Mouse (Mus musculus): Measurements from ENCODE around the gene Idh3b. TPM values are rescaled to one million over a fixed set of nuclear protein-coding genes. Genes with fewer than 3 reads are reported as not detected.

Idh3b gene
- total RNA-seq (2021) = 100 to 1,000 TPM; 811 to 856 TPM
- long read RNA-seq, experiment 1, transcript Idh3b-201 (12 exons, 1,616 nt) = major isoform, 11 of 863 reads
- long read RNA-seq, experiment 1, partial matches to known transcripts = 130 of 863 reads
- long read RNA-seq, experiment 1, other reads (novel, unspliced or antisense) = 722 of 863 reads
- long read RNA-seq, experiment 2, transcript Idh3b-201 (12 exons, 1,616 nt) = major isoform, 24 of 550 reads
- long read RNA-seq, experiment 2, partial matches to known transcripts = 126 of 550 reads
- long read RNA-seq, experiment 2, other reads (novel, unspliced or antisense) = 400 of 550 reads

- peak; percentile 93 to 94 for DNase-seq
These were observed at the start of gene Idh3b for GRCm38 (mm10) chr2:130283854-130284654. Gene Idh3b (minus strand): TSS chr2:130284547.

DNA sequence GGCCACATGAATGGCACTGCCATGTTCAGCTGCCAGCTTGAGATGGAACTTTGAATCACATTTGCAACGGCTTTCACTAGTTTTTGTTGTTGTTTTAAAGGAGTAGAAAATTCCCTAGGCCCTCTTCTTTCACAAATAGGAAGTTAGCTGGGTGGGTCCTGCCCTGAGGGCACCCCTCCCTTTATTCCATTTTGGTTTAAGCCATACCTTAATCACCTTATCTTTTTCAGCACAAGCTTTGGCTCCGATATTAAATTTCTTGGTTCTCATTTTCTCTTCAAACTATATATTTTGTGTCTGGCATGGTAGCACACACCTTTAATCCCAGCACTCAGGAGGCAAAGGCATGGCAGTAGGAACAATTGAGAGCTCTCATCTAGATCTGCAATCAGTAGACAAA is 45.2 kb upstream of the Idh3b start:
- no peak for DNase-seq

GRCm38 (mm10) chr2:130327057-130327456 is 42.7 kb upstream of the Idh3b start:
- no peak for DNase-seq

GRCm38 (mm10) chr2:130303014-130303413 is 18.7 kb upstream of the Idh3b start:
- DNase-seq = no peak

DNA sequence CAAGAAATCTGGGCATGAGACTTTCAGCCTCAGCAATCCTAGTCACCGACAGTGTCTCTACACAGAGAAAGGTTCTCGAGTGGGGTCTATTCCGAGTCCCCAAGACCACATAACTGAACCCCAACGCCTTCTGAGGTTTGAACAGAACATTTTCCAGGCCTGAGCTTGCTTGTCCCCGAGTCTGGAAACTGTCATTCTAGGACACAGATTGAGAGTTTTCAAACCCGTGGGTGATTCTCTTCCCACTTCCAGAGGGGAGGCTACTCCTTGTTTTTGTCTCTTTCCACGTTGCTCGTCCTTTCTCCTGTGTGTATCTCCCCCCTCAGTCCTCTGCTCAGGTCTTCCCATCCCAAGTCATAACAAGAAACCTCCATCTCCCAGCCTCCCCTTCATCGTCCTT is 13.2 kb upstream of the Idh3b start:
- no peak for DNase-seq

DNA sequence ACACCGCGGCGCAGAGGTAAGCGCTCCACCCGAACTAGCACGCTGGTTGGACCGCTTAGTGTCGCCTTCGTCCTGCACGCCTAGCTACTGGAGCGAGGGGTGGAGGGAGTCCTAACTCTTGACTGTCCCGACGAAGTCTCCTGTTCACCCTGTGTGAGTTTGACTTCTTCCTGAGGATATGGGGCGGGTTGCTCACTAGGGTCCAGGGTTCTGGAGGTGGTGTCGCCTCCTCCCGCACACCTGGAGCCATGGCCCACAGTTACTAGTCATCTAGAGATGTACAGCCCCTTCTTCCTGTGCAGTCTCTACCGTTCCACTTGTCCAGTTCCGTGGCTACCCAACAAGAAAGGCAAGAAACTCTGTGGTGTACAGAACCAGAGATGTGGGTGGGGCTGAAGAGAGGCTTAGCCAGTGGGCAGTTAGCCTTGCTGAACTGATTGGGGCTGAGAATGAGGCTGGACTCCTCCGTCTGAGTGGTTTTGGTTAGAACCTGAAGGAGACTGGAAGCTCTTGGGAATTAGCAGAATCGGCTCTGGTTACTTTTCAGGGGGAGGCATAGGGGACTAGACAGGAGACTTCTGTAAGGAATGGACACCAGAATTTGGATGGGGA is 11.9 kb upstream of the Idh3b start:
- no peak for DNase-seq

DNA sequence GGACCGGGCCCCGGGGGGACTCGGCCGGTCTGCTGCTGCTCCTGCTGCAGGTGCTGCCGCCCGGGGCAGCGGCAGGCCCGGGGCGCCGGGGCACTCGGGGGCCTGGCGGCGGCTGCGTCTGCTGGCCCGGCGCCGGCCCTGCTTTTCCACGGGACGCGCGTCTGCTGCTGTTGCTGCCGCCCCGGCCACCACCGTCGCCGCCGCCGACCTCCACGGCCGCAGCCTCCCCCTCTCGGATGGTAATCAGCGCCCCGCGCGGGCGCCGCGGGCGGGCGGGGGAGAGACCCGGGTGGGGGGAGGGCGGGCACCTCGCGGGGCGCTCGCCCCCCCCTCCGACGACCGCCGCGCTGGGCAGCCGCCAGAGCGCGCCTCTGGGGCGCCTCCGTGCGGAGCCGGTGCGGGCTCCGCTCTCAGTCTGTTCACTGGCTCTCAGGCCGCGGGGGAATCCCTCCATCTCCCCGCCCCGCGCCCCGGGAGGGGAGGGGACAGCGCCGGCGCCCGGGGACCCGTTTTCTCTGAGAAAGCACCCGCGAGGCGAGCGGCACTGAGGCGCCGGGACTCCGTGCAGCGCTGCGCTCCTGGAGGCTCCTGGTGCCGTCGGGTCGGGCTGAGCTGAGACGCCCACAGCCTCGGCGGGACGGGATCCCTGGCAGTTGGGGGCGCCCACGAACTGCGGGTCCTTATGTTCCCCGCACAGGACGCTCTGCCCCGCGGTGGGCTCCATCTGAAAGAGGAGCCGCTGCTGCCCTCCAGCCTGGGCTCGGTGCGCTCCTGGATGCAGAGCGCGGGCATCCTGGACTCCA is 11.2 kb upstream of the Idh3b start:
- DNase-seq = peak; percentile 39 to 49

GRCm38 (mm10) chr2:130294936-130295277 is 10.6 kb upstream of the Idh3b start, which contains the start of gene Ebf4:
Gene Ebf4 (plus strand): TSS chr2:130295169.
- peak; percentile 68 for DNase-seq

DNA sequence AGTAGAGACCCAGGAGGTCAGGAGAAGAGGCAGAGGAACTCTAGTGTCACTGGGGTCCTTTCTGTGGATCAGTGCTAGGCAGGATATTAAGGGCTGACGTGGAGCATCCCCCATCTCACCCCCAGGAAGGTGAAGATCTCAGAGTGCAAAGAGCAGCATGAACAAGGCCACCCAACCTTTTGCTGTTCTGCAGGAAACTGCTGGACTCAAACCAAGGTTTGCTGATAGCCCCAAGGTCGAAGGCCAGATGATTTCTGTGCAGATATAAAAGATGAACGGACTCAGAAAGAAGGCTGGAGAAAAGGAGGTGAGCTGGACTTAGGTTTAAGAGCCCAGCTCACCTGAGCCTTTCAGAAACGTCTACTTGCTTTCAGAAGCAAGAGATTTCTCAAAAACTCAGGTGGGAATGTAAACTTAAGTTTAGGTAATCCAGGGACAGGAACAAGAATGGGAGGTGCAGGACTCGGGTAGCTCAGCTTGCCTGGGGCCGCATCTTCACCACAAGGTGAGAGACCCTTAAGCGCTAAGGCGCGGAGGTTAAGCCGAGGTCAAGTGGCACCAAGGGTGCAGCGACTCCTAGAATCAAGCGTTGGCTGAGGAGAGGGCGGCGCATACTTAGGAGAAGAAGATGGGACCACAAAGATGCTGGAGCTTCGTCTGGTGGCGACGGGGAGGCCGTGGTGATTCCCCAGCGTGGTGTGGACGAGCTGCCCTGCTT is 10.0 kb upstream of the Idh3b start:
- DNase-seq = no peak

GRCm38 (mm10) chr2:130293486-130293885 is 9.1 kb upstream of the Idh3b start:
- peak in 1 of 2 experiments; percentile 35 for DNase-seq

DNA sequence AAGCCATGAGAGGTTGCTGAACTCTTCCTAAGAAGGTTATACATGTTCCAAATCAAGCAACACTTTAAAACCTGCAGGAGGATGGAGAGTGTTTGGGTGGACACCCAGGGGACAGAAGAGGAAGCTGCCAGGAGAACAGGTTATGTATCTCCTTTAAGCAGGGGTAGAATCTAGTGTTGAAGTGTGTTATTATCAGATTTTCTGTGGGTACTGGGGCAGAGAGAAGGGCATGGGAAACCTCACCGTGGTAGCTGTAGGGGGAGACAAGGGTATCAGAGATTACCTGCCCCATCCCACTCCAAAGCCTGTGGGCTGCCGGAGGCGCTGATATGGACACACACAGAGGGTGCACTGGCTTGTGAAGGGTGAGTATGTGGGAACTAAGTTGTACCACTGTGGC is 8.7 kb upstream of the Idh3b start:
- DNase-seq = no peak

DNA sequence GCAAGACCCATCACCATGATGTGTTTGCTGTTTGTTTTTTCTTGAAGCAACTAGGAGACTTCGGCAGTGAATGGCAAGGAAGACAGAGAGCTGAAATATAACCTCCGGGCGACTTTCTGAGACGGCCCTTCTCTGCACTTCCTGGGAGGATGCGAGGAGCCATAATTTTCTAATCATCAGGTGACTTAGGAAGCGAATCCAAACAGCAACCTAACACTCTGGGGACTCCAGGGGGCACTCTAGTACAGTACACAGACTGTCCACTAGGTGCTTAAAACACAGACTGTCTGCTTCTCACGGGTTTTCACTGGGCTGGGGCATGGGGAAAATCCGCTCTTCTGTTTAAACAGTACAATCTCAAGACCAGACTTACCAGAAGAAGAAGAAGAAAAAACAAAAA is 7.1 kb upstream of the Idh3b start:
- peak; percentile 64 to 76 for DNase-seq

DNA sequence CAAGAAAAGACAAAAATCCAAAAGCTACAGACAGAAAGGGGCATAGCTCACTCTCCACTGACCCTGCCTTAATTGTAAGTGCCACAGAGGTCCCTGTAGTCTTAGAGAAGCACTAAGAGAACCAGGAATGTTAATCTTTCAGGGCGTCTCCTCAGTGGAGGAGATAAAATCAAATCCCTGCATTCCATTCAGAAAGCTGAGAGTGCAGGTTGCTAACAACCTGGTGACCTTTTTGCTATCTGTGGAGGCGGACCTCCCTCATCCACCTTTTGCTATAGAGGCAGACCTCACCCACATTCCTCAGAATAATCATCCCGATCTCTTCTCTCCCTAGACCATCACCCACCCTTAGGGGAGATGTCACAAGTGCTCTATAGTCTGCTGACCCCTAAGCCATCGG is 4.7 kb upstream of the Idh3b start:
- no peak for DNase-seq

DNA sequence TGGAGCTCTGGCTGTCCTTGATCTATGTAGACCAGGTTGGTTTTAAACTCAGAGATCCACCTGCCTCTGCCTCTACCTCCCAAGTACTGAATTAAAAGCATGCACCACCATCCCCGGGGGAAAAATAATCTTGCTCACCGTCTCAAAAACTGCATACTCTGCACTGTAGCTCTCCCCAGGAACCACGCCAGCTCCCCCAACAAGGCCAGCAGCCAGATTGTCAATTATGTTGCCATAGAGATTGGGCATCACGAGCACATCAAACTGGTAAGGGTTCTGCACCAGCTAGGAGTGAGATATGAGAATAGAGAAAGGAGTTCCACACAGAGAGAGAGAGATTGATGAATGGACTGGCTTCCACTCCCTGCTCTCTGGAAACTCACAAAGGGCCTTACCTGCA is 3.5 kb downstream of the Idh3b start:
- no peak for DNase-seq

DNA sequence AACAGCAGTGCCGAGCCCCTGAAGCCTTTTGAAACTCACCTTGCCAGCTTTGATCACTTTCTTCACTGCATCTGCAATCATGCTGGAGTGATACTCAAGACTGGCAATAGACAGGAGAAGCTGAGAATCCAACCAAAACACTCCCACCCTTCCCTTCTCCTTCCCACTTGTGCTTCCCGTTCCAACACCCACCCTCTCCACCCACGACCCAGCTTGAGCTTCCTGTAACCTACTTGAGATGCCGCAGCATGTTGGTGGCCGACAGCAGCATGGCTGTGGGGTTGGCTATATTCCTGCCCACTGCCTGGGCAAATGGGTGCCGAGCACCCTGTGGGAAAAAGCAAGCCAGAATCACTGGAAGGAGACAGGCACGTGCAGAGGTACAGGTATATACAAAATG is 4.1 kb downstream of the Idh3b start:
- DNase-seq = no peak

GRCm38 (mm10) chr2:130279600-130280091 is 4.7 kb downstream of the Idh3b start:
- no peak for DNase-seq

DNA sequence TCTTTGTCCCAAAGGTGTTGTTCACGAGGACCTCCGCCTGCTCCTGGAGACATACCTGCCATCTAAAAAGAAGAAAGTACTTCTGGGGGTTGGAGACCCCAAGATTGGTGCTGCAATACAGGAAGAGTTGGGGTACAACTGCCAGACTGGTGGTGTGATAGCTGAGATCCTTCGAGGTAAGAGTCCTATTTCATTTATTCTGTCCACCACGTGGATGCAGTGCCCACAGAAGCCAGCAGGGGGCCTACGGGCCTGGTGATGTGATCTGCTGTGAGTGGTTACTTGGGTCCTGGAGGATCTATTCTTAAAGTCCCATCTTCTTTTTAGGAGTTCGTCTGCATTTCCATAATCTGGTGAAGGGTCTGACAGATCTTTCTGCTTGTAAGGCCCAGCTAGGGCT is 8.7 kb downstream of the Idh3b start:
- peak in 1 of 2 experiments; percentile 40 for DNase-seq

- no peak for DNase-seq
These were observed 9.5 kb downstream of the Idh3b start for GRCm38 (mm10) chr2:130274862-130275261.

DNA sequence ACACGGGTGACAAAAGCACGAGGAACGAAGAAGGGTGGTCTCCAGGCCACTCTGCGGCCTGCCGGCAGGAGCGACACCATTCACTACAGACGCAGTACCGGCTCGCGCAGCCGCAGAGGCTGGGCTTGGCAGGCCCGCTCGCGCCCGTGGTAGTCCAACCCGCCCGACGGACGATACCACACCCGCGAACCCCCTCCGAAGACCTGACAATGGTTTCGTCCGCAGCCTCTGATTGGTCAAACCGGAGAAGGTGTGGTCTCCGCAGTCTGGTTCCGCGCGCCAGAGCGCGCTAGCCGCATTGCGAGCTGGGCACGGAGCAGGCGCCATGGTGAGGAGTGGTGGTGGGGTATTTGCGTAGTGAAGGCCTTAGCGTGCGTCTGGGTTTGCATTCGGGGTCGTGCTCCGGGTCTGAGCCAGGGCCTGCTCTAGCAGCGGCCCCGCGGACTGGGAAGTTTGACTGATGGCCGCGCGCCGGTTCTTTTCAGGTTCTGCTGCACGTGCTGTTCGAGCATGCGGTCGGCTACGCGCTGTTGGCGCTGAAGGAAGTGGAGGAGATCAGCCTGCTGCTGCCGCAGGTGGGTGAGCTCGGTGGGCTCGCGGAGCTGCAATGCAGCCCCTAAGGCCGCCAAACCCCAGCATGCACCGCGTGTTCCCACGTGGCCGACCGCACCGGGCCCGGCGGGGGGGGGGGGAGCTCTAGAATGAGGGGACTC is 10.0 kb downstream of the Idh3b start, which contains the start of gene Nop56:
Gene Nop56 (plus strand): TSS at position 282 of the 713 bp plus-strand sequence.
- DNase-seq = peak; percentile 99 to 100

GRCm38 (mm10) chr2:130273732-130274131 is 10.6 kb downstream of the Idh3b start:
- DNase-seq = no peak

- DNase-seq = no peak
These were observed 16.3 kb downstream of the Idh3b start for GRCm38 (mm10) chr2:130268074-130268473.
